Mouse (Mus musculus): ENCODE measurements around the gene Gsdma3.

- TF ChIP-seq MAX (IDR thresholded peaks at IDR 0.05; ENCODE audit: low read depth) (no peak), POLR2A (IDR thresholded peaks at IDR 0.05; ENCODE audit: insufficient read length, low read depth) (no peak), TCF12 (IDR thresholded peaks at IDR 0.05; ENCODE audit: insufficient read depth, poor library complexity, severe bottlenecking) (no peak), MYOG (IDR thresholded peaks at IDR 0.05; ENCODE audit: control insufficient read depth in 1 of 3, insufficient read depth in 1 of 3, insufficient read length in 2 of 3, low read depth in 2 of 3) (no peak), POLR2AphosphoS2 (IDR thresholded peaks at IDR 0.05; ENCODE audit: insufficient read length, low read depth) (no peak), CEBPB (IDR thresholded peaks at IDR 0.05; ENCODE audit: insufficient read depth, poor library complexity, severe bottlenecking) (no peak), REST (IDR thresholded peaks at IDR 0.05; ENCODE audit: insufficient read depth, insufficient read length) (no peak), E2F4 (IDR thresholded peaks at IDR 0.05; ENCODE audit: insufficient read depth) (no peak), USF1 (IDR thresholded peaks at IDR 0.05; ENCODE audit: low read depth) (no peak), TCF3 (IDR thresholded peaks at IDR 0.05; ENCODE audit: insufficient read length, low read depth) (no peak), MYOD1 (IDR thresholded peaks at IDR 0.05; ENCODE audit: control insufficient read depth in 1 of 3, insufficient read length in 2 of 3, low read depth in 2 of 3) (no peak)
These were observed 45.2 kb downstream of the Gsdma3 start for GRCm38 (mm10) chr11:98671284-98671815.

All from myocyte (in vitro differentiated cells).